In genomic region chr8:84930582-84930981, GRCm38 (mm10) we compare ENCODE assay signal across 34 mouse cellular contexts. TPM values are rescaled to one million over a fixed set of nuclear protein-coding genes. Genes with fewer than 3 reads are reported as not detected.
"Had no signal": no experiment of that assay in that cellular context is flagged by ENCODE, and none has a peak within 500 bp of the region (broad histone marks: within the 10 kb centered on the region; RNA-seq: fewer than 3 reads in every experiment).

No protein-coding gene starts in this region.

- H3K9ac ChIP-seq: heart, embryonic 12.5 days; hindbrain, embryonic 14.5 days; kidney, embryonic 15.5 days; limb, embryonic 13.5 days; limb, embryonic 15.5 days; liver, embryonic 12.5 days had no signal

- H3K27ac ChIP-seq: heart, embryonic 10.5 days; hindbrain, embryonic 14.5 days; hindbrain, postnatal 0 days; kidney, embryonic 15.5 days; kidney, postnatal 0 days; limb, embryonic 13.5 days; limb, embryonic 15.5 days; liver, embryonic 12.5 days had no signal

- H3K36me3 ChIP-seq: heart, embryonic 10.5 days; heart, embryonic 12.5 days; kidney, embryonic 15.5 days; limb, embryonic 13.5 days; limb, embryonic 15.5 days; liver, embryonic 12.5 days had no signal

- H3K4me2 ChIP-seq: heart, embryonic 12.5 days; hindbrain, embryonic 14.5 days; kidney, embryonic 15.5 days; limb, embryonic 13.5 days; limb, embryonic 15.5 days; liver, embryonic 12.5 days had no signal

- H3K4me3 ChIP-seq: heart, embryonic 10.5 days; heart, embryonic 12.5 days; kidney, embryonic 15.5 days; limb, embryonic 13.5 days; limb, embryonic 15.5 days; liver, embryonic 12.5 days had no signal

- H3K9me3 ChIP-seq: heart, embryonic 10.5 days; heart, embryonic 12.5 days; kidney, embryonic 15.5 days; limb, embryonic 13.5 days; limb, embryonic 15.5 days; liver, embryonic 12.5 days had no signal

- DNase-seq: gastrocnemius, postnatal 14 days; gastrocnemius, postnatal 36 days; heart, adult 18-20 months; heart, postnatal 10 days; kidney, adult 11 months; kidney, adult 2 months; kidney, adult 9 months; kidney, postnatal 14 days; kidney, postnatal 36 days; layer of hippocampus, adult 9-11 months; layer of hippocampus, postnatal 36 days; left cerebral cortex, postnatal 4 days had no signal

- ATAC-seq: hindbrain, postnatal 0 days; intestine, embryonic 16.5 days; liver, embryonic 12.5 days had no signal

RNA-seq across cellular contexts. Expression of gene Mast1, which starts 6.6 kb away (rescaled TPM):
- total RNA-seq: gastrocnemius, postnatal 36 days had no signal

RNA-seq across cellular contexts. Expression of gene Rtbdn, which starts 16.2 kb away (rescaled TPM):
- total RNA-seq: gastrocnemius, adult 18-20 months; gastrocnemius, adult 8-10 months; gastrocnemius, postnatal 14 days; gastrocnemius, postnatal 36 days; heart, adult 18-20 months; heart, adult 8-10 months; heart, postnatal 10 days; heart, postnatal 25 days; hematopoietic stem cell, adult 5-6 weeks; liver, adult 2 months had no signal
- polyA plus RNA-seq: gonadal fat pad, adult 2 months; kidney, adult 2 months; large intestine, adult 2 months; liver, adult 2 months had no signal

RNA-seq across cellular contexts. Expression of gene Klf1, which starts 28.9 kb away (rescaled TPM):
- total RNA-seq: gastrocnemius, adult 18-20 months; gastrocnemius, adult 8-10 months; gastrocnemius, postnatal 36 days; heart, adult 18-20 months; heart, adult 8-10 months; heart, postnatal 25 days; layer of hippocampus, postnatal 14 days; left cerebral cortex, adult 8-10 months; left cerebral cortex, postnatal 10 days; left cerebral cortex, postnatal 25 days had no signal
